Mouse (Mus musculus) midbrain, embryonic 12.5 days (tissue): ENCODE results near the gene Fxn. TPM values are rescaled to one million over a fixed set of nuclear protein-coding genes. Genes with fewer than 3 reads are reported as not detected.
A peak's percentile ranks its signal among the peaks of the same experiment; 100 is the strongest.

Experiments
- ATAC-seq: fragments of 200-750 bp; cut with Nextera tagmentation; 2 replicates; pipeline ENCODE4 v1.8.0; 2017; ENCODE audit warnings: low read depth, moderate TSS enrichment, moderate library complexity; ENCODE audit not compliant: low FRiP score
- H3K27ac ChIP-seq: fragments of 300-500 bp; sonication (generic); replicated peaks from 2 replicates; pipeline ENCODE4 v1.5.1; 2016; ENCODE audit warnings: mild to moderate bottlenecking
- H3K27me3 ChIP-seq: fragments of 300-500 bp; sonication (generic); 2 replicates; pipeline ENCODE4 v1.6.1; 2016; ENCODE audit warnings: mild to moderate bottlenecking
- H3K36me3 ChIP-seq: fragments of 300-500 bp; sonication (generic); 2 replicates; pipeline ENCODE4 v1.6.1; 2016
- H3K4me1 ChIP-seq: fragments of 300-500 bp; sonication (generic); 2 replicates; pipeline ENCODE4 v1.6.1; 2016
- H3K4me2 ChIP-seq: fragments of 300-500 bp; sonication (generic); replicated peaks from 2 replicates; pipeline ENCODE4 v1.6.1; 2016; ENCODE audit warnings: mild to moderate bottlenecking, moderate library complexity
- H3K4me3 ChIP-seq: fragments of 300-500 bp; sonication (generic); 2 replicates; pipeline ENCODE4 v1.5.1; 2016; ENCODE audit warnings: mild to moderate bottlenecking
- H3K9ac ChIP-seq: fragments of 300-500 bp; sonication (generic); replicated peaks from 2 replicates; pipeline ENCODE4 v1.6.1; 2016; ENCODE audit warnings: mild to moderate bottlenecking, moderate library complexity
- H3K9me3 ChIP-seq: fragments of 300-500 bp; sonication (generic); 2 replicates; pipeline ENCODE4 v1.6.1; 2016; ENCODE audit warnings: mild to moderate bottlenecking
- WGBS: fragments of 180-500 bp; shearing (Covaris S2); methylation state at CpG from one replicate; pipeline ENCODE4 v1.1.7; 2016; 5-methylcytosine and 5-hydroxymethylcytosine counted together
- polyA plus RNA-seq: library from polyadenylated mRNA; unstranded; fragments of >200 nt; fragmentation: Nextera tagmentation; extraction: Ambion mirVana; gene quantifications from 2 replicates; pipeline ENCODE4 v1.2.1, GENCODE M21; 2016

The Fxn gene
- polyA plus RNA-seq, 1 experiment from 2014 or later, result 49.4 TPM

DNA sequence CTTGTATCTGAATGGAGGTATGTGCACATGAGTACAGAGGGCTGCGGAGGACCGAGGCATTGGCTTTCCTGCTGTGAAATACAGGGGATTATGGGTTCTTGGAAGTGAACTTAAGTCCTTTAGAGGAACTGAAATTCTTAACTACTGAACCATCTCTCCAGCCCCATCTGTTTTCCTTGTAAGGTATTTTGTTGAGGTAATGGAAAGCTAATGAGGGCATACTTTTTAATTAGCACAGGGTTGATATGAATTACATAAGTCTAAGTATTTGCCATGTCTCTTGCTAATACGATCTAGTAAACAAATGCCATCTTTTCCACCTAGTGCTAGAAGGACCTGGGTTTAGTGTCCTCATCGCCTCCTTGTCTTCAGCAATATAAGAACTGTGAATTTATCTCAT lies 34.8 kb upstream of the Fxn start:
- WGBS, result 84% methylated on average over 4 of the region's 4 CpGs
- Histone ChIP-seq H3K9me3 (no peaks in the 10 kb centered on the region), H3K36me3 (no peaks in the 10 kb centered on the region), H3K9ac (no peak overlapping the region), H3K27ac (no peak overlapping the region), H3K4me3 (no peak overlapping the region), H3K4me2 (no peak overlapping the region), H3K27me3 (0 out of 2 replicates have a peak, but pooled peaks cover 6% of the 10 kb centered on the region), H3K4me1 (peaks cover 30% of the 10 kb centered on the region)
- no peak for ATAC-seq

DNA sequence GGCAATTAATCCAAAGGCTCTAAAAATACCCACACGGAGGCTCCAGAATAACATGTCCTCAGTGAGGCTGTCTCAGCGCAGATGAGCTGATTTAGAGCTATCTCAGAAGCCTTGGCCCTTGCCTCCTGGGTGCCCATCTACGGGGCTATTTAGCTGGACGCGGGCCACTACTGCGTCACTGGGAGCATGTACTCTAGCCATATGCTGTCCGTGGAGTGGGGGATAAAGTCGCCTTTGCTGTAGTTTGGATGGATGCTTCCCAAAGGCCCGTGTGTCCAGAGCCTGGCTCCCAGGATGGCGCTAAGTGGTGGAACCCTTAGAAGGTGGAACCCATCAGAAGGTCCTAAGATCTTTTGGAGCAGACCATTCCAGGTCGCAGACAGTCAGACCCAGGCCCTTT lies 34.3 kb upstream of the Fxn start:
- Histone ChIP-seq H3K4me1 (peaks cover 30% of the 10 kb centered on the region), H3K36me3 (no peaks in the 10 kb centered on the region), H3K4me3 (no peak overlapping the region), H3K4me2 (no peak overlapping the region), H3K27ac (no peak overlapping the region), H3K27me3 (0 out of 2 replicates have a peak, but pooled peaks cover 6% of the 10 kb centered on the region), H3K9me3 (no peaks in the 10 kb centered on the region), H3K9ac (no peak overlapping the region)
- WGBS, result 96% methylated on average over 11 of the region's 11 CpGs
- no peak for ATAC-seq

DNA sequence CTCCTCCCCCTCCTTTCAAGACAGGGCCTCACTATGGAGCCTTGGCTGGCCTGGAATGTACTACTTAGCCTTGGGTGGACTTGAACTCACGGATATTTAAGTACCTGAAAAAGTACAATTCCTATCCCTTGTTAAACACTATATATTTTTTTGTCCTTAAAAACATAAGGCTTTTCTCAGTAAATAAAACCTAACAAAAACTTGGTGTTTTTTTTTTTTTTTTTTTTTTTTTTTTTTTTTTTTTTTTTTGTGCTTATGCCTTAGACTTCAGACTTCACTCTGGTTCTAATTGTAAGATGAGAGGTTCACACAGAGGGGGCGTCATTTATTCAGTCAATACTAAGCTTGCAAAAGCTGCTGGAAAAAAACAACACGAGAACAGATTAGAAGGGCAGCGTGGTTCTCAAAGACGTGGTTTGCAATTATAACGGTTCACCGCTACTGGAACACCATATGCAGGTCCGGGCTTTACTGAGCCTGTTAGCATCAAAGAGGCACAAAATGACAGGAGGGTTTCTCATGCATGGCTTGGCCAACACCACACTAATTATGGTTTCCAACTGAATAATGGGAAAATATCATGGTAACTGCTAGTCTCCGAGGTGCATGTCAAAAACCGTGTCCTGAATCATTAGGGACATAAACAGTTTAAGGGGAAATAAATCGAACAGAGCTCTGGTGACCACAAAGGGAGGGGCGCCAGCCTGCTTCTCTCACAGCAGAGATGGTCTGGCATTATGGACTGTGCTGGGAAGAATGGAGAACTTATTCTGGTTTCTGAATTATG lies 32.3 kb upstream of the Fxn start:
- peak; percentile 72 for ATAC-seq
- Histone ChIP-seq H3K27ac (peak overlapping the region; percentile 25), H3K4me2 (no peak overlapping the region), H3K9me3 (no peaks in the 10 kb centered on the region), H3K27me3 (0 out of 2 replicates have a peak, but pooled peaks cover 6% of the 10 kb centered on the region), H3K9ac (no peak overlapping the region), H3K4me1 (peaks cover 38% of the 10 kb centered on the region), H3K36me3 (no peaks in the 10 kb centered on the region), H3K4me3 (no peak overlapping the region)
- 30% methylated on average over 12 of the region's 12 CpGs for WGBS

DNA sequence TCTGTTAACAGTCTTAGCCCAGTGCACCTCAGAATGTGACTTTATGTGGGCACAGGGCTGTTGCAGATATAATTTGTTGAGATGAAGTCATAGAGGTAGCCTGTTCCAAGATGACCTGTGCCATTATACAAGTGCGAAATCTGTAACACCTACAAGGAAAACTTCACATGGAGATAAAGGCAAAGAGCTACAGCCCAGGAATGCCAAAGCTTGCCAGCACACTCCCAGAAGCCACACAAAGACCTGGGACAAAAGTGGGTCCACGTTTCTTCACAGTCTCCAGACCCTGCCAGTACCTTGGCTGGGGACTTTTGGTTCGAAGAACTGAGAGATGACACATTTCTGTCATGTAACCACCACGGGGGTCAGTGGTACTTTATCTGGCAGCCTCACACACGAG lies 31.6 kb upstream of the Fxn start:
- no peak for ATAC-seq
- Histone ChIP-seq H3K36me3 (no peaks in the 10 kb centered on the region), H3K4me3 (no peak overlapping the region), H3K9ac (no peak overlapping the region), H3K4me1 (peaks cover 40% of the 10 kb centered on the region), H3K27ac (no peak overlapping the region), H3K9me3 (no peaks in the 10 kb centered on the region), H3K27me3 (0 out of 2 replicates have a peak, but pooled peaks cover 6% of the 10 kb centered on the region), H3K4me2 (no peak overlapping the region)
- 87% methylated on average over 5 of the region's 5 CpGs for WGBS

DNA sequence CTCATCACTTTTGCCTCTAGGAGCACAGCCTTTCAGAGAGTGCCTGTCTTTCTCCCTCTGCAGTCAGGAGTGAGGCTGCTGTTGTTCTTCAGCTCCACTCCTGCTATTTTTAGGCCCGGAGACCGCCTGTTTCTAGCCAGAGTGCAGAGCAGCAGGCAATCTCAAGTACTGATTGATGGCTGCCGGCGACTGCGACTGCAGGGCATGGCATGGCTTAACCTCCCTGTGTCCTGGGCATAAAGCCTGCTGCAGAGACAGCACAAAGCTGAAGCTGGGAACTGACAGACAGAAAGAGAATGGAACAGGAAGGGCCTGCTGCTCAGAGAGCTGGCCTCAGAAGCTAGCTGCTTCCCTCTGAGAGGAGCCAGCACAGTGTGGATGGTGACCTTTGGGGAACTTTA lies 27.9 kb upstream of the Fxn start:
- Histone ChIP-seq H3K27me3 (peaks cover 11% of the 10 kb centered on the region), H3K4me3 (no peak overlapping the region), H3K4me2 (no peak overlapping the region), H3K36me3 (no peaks in the 10 kb centered on the region), H3K4me1 (peaks cover 24% of the 10 kb centered on the region), H3K9ac (peak overlapping the region; percentile 28; the same call in 1 of the 2 replicates), H3K27ac (peak overlapping the region; percentile 56), H3K9me3 (no peaks in the 10 kb centered on the region)
- 16% methylated on average over 5 of the region's 5 CpGs for WGBS
- ATAC-seq, result peak; percentile 57; the same call in 1 of the 2 replicates

DNA sequence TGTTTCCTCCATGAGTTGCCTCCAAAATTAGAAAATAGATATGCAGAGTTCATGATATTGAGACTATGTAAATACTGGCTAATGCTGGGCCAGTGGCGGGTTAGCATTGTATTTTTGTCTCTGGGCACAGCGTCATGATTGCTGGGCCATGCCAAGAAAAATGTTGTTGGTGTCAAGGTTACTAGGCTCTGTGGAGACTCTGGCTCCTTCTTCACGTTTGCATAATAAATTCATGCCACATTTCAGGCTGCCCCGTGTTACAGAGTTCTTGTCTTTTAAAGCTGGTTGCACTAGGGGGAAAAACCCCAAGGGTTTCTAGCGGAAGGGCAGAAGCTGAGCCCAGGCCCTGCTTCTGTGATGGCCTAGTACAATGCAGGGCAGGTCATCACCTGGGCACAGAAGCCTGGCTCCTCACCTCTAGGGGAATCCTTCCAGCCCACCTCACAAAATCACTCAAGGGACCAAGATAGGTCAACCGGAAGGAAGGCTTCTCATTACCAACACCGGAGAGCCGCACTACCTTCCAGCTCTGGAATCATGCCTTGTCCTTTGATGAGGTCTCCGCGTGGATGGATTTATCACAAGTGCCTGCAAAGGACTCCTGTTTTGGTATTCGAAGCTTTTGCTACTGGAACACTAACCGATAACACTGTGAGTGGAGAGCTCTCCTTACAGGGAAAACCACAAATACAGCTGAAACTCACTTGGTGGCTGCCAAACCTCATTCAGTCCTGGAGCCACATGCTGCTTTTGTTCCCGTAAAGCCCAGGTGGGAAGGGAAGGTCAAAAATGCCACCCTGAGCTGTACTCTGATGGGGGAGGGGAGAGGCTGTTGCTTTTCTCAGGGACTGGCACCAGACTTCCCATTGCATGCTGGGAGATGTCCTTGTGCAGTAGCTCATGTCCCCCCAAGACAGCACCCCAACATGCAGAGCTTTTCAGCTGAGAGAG lies 27.1 kb upstream of the Fxn start:
- no peak overlapping the region for H3K9ac ChIP-seq
- whole genome bisulfite sequencing, result 65% methylated on average over 13 of the region's 13 CpGs
- H3K4me1 ChIP-seq, result peaks cover 19% of the 10 kb centered on the region
- no peaks in the 10 kb centered on the region for H3K36me3 ChIP-seq
- no peak overlapping the region for H3K4me2 ChIP-seq
- H3K9me3 ChIP-seq, result no peaks in the 10 kb centered on the region
- ATAC-seq, result no peak
- H3K27me3 ChIP-seq, result peaks cover 13% of the 10 kb centered on the region
- peak overlapping the region; percentile 56 for H3K27ac ChIP-seq
- H3K4me3 ChIP-seq, result no peak overlapping the region

DNA sequence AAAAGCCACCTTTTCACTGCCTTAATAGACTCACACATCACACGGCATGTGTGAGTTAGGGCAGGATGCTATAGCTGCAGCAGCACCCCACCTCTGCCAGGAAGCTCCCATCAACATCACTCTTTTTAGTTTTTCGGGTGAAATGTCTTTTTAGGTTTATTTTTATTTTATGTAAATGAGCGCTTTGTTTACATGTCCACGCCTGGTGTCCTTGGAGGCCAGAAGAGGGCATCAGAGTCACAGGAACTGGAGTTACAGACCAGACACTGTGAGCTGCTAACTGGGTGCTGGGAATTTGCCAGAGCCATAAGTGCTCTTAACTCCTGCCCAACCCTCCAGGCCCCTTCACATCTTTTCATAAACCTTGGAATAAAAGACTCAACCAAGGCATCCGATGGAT lies 25.9 kb upstream of the Fxn start:
- Histone ChIP-seq H3K27ac (no peak overlapping the region), H3K4me2 (no peak overlapping the region), H3K9me3 (no peaks in the 10 kb centered on the region), H3K9ac (no peak overlapping the region), H3K4me1 (peaks cover 20% of the 10 kb centered on the region), H3K36me3 (no peaks in the 10 kb centered on the region), H3K4me3 (no peak overlapping the region), H3K27me3 (peaks cover 13% of the 10 kb centered on the region)
- no peak for ATAC-seq
- 95% methylated on average over 5 of the region's 5 CpGs for WGBS

DNA sequence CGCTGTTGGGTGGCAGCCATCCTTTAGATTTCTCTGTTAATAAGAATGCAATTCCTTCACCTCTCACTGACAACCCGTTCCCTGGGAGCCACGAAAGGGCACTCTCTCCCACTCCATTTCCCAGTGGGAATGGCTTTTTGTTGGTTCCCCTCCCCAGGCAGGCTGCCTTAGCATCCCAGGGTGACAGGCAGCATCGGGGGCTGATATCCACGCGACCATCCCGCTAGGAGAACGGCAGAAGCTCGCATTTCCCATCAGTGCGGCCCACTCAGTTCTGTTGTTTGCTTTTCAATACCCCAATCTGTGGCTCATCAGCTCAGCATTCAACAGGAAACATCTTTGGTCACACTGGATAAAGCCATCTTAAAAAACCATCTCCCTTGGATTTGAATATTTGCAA lies 21.8 kb upstream of the Fxn start:
- Histone ChIP-seq H3K4me2 (no peak overlapping the region), H3K4me3 (no peak overlapping the region), H3K4me1 (peaks cover 12% of the 10 kb centered on the region; the same call in 1 of the 2 replicates), H3K36me3 (no peaks in the 10 kb centered on the region), H3K27me3 (peaks cover 13% of the 10 kb centered on the region), H3K9me3 (no peaks in the 10 kb centered on the region), H3K27ac (0 out of 2 replicates have a peak overlapping the region, but pooled peaks have one; percentile 0), H3K9ac (no peak overlapping the region)
- ATAC-seq, result no peak; the same call in 1 of the 2 replicates
- 30% methylated on average over 10 of the region's 10 CpGs for WGBS

DNA sequence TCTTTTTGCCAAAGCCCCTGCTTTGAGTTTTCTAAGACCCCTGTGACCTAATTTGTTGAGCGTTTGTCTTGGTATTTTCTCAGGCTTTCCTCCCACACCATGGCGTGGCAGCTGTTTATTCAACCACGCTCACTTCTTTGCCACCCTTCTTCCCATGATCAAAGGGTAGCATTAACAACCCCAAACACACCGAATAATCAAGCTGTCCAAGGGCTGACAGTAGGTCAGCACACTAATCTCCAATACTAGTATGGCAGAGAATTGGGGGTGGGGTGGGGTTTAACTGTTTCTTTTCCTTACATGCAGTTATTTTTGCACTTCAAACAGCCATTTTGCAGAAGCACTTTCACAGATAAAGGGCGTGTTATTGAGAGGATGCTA lies 21.4 kb upstream of the Fxn start:
- Histone ChIP-seq H3K4me2 (peak overlapping the region; percentile 48), H3K9me3 (no peaks in the 10 kb centered on the region), H3K4me1 (peaks cover 12% of the 10 kb centered on the region; the same call in 1 of the 2 replicates), H3K27me3 (peaks cover 13% of the 10 kb centered on the region), H3K4me3 (no peak overlapping the region), H3K9ac (no peak overlapping the region), H3K36me3 (no peaks in the 10 kb centered on the region), H3K27ac (no peak overlapping the region)
- 10% methylated on average over 5 of the region's 5 CpGs for WGBS
- ATAC-seq, result peak; percentile 79

DNA sequence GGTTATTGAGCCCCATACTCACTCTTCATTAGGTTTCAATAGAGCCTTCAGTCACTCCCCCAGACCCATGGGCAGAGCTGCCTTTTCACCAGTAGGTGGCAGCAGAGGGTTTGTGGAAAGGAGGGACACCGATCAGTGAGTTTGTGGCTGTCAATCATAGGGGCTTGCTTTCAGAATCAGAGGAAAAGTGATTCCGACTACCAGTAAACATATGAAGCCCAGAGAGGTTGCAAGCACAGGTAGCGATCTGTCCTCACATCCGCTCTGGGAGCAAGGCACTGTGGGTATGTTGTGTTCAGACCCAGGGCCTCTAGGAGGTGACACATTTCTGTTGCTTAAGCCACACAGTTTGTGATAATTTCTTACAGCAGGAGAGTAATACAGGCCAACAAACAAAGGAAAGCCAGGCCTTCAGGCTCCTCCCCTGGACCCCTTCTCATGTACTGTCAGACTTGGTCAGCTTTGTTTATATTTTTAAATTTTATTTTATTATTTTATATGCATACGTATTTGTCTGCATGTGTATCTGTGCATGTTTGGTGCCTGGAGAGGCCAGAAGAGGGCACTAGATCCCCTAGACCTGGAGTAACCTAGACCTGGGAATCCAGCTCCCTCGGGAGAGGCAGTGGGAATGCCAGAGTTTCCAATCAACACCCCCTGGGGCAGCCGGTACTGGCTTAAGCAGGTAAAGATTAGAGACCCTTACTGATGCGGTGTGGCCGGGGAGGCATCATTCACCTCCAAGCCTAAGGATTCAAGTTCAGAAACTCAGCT lies 20.8 kb upstream of the Fxn start:
- peaks cover 13% of the 10 kb centered on the region for H3K27me3 ChIP-seq
- 3% methylated on average over 9 of the region's 9 CpGs for WGBS
- peaks cover 12% of the 10 kb centered on the region; the same call in 1 of the 2 replicates for H3K4me1 ChIP-seq
- no peaks in the 10 kb centered on the region for H3K9me3 ChIP-seq
- no peaks in the 10 kb centered on the region for H3K36me3 ChIP-seq
- peak overlapping the region; percentile 24; the same call in 1 of the 2 replicates for H3K4me3 ChIP-seq
- H3K27ac ChIP-seq, result no peak overlapping the region
- peak; percentile 83 for ATAC-seq
- H3K9ac ChIP-seq, result no peak overlapping the region
- H3K4me2 ChIP-seq, result peak overlapping the region; percentile 48

DNA sequence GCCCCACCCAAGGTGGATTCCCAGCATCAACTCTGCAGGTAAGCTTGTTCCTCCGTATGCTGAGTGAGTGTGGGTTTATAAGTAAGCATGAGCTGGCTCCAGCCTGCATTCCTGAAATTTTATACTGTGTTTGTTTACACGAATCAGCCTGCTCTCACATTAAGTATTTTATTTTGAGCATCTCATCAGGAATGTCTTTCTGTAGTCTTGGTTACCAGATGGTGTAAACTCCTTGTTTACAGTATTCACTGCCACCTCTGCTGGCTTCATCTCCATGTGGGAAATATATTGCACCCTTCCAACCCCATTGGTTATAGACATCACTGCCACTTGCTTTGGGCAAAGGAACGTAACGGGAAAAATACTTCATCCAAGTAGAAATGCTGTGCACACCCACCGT lies 13.1 kb upstream of the Fxn start:
- no peak overlapping the region for H3K9ac ChIP-seq
- no peaks in the 10 kb centered on the region for H3K4me1 ChIP-seq
- H3K4me2 ChIP-seq, result no peak overlapping the region
- H3K27ac ChIP-seq, result no peak overlapping the region
- H3K9me3 ChIP-seq, result no peaks in the 10 kb centered on the region
- no peak for ATAC-seq
- H3K36me3 ChIP-seq, result no peaks in the 10 kb centered on the region
- no peaks in the 10 kb centered on the region for H3K27me3 ChIP-seq
- WGBS, result 83% methylated on average over 5 of the region's 5 CpGs
- H3K4me3 ChIP-seq, result no peak overlapping the region
